Mouse (Mus musculus): ENCODE results near the gene Lrrk1.

Lrrk1 gene

DNA sequence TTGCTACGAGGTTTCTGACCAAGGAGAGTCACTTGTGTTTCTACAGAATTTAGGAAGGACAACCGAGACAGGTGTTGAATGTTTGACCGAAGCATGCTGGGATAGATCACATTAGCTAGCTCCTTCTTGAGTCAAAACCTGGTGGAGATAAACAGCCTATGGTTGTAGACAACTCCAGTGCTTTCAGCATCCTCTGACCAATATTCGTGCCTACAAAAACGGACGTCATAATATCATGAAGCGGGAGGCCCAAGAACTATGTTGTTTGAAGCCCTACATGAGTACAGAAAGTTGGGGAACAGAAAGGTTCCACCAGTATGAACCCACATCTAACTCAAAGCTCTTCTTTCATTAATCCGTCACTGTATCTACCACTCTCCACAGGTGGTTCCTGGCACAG is 3.3 kb downstream of the Lrrk1 start:
- ATAC-seq (ENCODE audit: low TSS enrichment): no peak

DNA sequence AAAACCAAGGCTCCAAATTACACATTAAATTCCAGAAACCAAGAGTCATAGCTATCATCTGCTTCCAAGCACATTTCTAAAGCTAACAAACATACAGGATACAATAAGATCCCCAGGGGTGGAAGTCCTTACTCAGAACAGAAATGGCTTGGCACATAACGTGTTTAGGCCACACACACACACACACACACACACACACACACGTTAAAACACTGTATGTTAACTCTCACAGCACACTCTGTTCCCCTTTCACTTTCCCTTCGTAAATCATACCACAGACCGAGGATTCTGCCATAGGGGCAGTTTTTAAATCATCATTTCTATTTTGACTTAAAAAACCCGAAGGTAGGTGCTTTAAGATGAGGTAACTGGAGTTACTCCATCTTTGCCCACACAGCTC is 3.9 kb downstream of the Lrrk1 start:
- no peak for ATAC-seq (ENCODE audit: low TSS enrichment)

DNA sequence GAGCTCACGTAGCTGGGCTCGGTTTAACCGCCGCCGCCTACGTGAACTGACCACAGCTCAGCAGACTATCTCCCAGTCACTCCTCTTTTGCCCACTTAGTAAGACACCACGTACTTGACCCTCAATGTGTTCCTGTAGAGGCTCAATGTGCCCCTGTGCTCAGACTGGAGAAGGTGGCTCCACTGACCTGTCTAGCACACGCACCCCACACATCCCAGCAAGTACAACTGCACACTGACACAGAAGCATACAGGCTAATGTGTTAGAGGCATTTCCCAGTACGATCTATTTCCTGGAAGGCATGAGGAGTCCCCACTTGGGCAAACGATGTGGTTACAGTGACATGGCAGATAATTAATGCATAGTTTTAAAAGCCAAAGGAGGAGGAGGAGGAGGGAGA is 11.6 kb downstream of the Lrrk1 start:
- no peak for ATAC-seq (ENCODE audit: low TSS enrichment)

DNA sequence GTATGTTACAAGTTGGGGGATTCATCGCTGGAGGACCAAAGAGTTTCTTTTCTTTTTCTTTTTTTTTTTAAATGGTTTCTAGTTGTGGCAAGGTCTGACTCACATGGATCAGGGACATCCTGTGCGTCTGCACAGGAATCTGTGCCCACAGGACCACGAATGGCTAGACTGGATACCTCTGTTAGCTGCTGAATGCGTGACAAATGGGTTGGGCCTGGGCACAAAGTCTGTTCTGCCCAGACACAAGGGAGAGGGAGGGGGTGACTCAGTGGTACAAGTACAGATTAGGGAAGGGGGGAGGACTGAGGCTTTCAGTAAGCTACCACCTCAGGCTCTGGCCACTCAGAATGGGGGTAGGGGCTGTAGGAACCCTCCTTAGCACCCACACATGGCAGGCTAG is 12.4 kb downstream of the Lrrk1 start:
- ATAC-seq (ENCODE audit: low TSS enrichment): no peak

DNA sequence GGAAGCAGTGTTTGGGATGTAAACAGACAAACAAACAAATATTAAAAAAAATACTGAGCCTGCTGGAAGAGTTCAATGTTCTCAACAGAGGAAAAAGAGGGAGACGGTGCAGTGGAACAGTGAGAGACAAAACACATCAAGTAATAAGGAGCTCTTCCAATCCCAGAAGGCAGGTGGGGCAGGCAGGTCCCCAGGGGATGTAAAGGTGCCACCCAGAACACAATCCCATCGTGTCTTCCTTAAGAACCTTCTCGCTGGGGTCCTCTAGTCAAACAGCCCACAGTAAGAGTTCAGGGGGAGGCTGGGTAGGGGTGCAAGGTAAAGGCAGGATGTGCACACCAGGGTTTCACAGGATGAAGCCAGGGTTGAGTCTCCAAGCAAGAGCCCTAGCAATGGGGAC is 14.8 kb downstream of the Lrrk1 start:
- no peak for ATAC-seq (ENCODE audit: low TSS enrichment)

DNA sequence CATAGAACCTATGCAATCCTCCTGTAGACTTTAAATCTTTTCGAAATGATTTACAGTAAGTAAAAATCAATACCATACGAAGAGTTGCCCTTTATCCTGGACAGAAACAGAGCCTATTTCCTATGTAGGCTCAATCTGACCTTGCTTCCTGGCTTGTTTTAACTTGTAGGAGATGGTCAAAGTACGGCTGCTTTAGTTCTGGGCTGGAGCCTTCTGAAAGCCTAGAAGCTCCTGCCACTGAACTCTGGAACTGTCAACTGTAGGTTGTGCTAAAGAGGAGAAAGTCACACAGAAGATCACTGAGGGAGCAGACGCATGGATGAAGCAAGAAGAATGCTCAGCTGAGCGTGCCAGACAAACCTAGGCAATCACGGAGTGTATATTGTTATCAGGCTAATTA is 17.2 kb downstream of the Lrrk1 start:
- ATAC-seq (ENCODE audit: low TSS enrichment): no peak

DNA sequence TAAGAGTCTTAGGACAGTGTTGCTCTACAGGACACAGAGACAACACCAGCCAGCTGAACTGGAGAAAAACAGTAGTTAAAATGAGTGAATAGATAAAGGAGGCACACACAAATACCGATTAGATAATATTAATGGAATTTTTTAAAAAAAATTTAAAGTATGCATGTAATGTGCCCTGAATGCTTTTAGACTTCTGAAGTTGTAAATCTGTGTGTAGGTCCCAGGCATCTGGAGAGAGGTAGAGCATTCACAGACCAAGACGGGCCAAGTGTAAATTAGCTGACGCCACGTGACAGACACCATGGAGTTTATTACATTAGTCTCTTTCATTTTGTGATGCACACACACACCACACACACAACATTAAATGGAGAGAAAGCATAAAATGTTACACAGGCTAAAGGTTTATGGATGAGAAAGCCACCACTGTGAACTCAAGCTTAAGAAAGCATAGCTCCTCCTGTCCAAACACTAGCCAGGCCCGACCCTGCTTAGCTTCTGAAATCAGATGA is 18.2 kb downstream of the Lrrk1 start:
- ATAC-seq (ENCODE audit: low TSS enrichment): no peak

DNA sequence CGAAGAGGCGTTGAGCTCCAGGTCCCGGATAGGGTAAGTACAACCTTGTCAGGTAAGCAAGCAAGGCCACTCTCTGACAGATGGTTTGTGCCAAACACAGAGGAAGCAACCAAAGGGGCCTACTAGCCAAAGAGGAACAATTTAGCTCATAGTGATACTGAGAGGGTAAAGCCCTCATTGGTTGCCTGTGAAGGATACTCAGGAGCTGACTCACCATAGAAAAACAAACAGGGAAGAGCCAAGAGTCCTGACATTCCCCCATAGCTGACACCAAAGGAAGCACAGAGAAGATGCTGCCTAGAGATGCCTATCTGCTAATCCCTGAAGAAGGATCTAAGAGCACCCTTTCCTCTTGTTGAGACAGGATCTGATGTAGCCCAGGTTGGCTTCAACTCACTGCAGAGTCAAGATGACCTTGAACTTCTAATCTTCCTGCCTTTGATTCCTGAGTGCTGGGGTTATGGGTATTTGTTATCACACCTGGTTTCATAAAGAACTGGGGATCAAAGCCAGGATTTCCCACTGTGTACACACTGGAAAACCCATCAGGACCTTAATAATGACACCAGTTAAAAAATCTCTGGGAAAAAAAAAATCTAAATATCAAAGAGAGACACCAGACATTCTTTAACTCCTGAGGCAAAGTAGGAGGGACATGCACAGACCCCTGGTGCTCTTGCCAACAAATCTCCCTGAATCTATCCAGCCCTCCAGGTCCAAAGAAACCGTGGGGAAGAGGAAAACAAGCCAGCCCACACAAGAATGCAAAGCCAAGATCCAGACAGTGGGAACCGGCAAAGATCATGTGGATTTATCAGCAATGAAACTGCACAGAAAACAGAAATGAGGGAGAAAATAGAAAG is 18.8 kb downstream of the Lrrk1 start:
- ATAC-seq (ENCODE audit: low TSS enrichment): no peak

DNA sequence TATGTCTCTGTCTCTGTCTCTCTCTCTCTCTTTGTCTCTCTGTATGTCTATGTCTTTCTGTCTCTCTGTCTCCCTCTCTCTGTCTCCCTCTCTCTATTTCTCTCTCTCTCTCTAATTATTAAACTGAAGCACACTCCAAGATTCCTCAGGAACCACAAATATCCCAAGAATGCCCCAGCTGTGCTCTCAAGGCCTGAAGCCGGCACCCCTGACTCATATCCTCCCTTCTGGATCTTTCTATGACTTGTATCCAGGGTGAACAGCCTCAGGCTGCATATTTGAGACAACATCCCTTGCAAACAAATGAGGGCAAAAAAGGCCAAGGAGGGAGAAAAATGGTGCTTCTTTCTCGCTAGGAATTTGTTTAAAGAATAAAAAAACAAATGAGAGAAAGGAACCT is 22.2 kb downstream of the Lrrk1 start, which contains the start of gene Gm10974:
TSS of gene Gm10974 (plus strand) at position 2 of the 400 bp plus-strand sequence.
- ATAC-seq (ENCODE audit: low TSS enrichment): no peak

DNA sequence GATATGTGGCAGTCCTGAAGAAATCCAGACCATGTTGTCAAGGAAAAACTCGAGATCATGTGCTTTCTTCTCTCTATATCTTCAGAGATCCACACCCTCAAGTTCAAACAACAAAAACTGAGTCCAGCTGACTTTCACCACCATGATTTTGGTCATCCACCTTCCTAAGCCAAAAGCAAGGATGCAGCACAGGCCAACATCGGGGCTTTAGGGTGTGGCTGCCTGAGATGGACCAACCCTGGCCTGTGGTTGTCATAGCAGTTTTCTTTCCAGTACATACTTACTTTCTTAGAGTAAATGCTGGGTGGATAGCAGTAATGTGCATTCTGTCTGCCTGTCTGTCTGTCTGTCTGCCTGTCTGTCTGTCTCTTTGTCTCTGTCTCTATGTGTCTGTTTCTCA is 22.7 kb downstream of the Lrrk1 start:
- no peak for ATAC-seq (ENCODE audit: low TSS enrichment)

DNA sequence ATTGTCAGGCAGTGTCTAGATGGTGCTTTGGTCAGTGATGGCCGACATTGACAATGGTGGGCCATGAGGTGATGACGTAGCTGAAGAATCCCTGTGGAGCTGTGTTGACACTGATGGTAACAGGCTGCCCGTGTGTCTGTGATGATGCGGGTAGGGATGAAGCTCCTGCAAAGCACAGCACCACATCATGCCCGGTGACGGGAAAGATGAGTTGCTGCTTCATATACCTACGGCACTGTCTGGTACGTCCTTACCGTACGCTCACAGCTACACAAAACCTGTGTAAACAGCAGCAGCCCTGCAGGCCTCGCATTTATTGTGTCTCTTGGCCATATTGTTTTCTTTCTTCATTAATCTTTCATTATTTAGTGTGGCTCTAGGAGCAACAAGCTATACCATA is 23.7 kb downstream of the Lrrk1 start:
- no peak for ATAC-seq (ENCODE audit: low TSS enrichment)

DNA sequence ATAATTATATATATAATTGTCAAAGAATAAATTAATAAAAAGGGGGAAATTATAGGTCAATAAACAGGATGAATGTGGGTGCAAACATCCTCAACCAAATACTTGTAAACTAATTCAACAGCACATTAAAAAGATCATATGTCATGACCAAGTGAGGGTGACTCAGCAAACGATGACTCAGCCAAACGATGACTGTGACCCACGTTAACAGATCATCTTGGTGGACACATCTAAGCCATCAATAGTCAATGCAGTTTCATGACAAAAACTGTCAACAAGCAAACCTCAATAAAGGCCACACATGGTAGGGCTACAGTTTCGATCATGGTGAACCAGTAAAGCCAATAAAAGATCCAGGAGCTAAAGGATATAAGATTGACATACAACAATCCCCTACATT is 29.1 kb downstream of the Lrrk1 start:
- no peak for ATAC-seq (ENCODE audit: low TSS enrichment)

DNA sequence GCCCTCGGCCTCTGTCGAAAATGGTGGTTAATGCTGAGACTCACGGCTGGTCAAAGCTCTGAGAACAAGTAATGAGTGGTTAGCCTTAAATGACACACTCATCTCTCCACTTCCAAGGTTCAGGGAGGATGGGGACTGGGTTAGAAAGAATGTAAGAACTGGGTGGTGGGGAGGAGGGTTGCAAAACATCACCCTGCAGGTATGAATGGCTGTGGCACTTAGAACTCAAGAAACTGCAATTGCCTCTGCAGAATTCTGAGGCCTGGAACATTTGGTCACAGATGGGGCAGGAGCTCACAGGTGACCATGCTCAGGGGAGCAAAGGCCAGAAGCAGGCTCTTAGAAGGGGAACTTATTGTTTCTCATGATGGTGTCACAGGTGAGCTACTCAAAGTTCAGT is 29.7 kb downstream of the Lrrk1 start:
- no peak for ATAC-seq (ENCODE audit: low TSS enrichment)

DNA sequence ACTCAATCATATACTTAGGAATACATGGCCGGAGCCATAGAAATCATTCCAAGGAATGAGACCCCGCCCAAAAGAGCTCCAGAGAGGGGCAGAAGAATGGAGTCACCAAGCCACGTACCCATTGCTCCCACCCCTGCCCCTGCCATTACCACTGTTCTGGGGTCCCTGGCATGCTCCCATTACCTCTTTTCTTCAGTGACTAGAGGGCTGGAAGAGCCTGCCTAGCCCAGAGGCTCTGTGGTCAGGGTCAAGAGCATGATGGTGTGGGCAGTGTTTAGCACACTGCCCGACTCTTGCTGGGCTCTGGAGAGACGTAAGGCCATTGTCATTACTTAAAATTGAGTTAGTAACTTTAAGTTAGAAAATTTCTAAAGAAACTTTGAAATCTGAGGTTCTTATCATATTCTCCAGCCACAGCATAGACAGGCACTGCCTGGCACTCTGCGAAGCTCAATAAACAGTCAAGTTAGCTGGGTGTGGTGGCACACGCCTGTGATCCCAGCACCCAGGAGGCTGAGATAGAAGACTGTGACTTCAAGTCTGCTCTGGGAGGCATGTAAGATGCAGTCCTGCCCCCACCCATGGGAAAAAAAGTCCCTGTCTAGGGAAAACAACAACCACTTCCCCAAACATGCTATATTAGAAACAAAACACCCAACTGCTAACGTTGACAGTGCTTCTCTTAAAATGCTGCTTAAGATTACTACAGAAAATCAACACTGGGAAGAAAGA is 32.2 kb downstream of the Lrrk1 start:
- no peak for ATAC-seq (ENCODE audit: low TSS enrichment)

DNA sequence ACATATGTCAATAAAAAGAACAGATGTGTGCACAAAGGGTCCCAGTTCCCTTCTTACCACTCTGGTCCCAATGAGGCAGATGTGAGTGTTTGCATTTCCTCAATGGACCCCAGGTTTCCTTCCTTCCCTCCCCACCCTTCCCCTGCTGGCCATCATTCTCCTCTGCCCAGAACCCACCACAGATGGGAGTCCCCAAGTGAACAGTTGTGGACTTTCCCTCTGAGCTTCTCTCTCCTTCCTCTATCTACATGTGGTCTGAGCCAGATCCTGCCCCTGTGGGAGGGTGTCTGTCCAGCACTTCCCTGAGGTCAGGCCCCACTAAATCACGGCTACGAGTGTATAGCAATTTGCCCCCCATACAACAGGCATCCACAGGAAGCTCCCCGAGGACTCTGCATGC is 33.2 kb downstream of the Lrrk1 start:
- no peak for ATAC-seq (ENCODE audit: low TSS enrichment)

DNA sequence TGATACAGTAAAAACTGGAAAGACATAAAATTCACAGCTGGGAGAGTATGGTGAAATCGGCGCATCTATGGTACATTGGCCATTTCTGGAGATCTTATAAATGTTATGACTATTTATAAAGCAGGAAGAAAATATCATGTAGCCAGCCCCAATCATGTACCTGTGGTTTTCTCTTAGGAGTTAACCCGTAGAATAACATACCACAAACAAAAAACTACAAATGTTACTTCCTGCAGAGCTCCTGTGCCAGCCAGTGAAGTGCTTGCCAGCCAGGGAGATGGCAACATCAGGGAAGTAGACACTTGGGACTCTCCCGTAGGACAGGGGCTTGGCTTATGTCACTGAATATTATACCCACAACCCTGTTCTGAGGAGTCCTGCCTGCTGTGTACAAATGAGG is 37.1 kb downstream of the Lrrk1 start:
- no peak for ATAC-seq (ENCODE audit: low TSS enrichment)

DNA sequence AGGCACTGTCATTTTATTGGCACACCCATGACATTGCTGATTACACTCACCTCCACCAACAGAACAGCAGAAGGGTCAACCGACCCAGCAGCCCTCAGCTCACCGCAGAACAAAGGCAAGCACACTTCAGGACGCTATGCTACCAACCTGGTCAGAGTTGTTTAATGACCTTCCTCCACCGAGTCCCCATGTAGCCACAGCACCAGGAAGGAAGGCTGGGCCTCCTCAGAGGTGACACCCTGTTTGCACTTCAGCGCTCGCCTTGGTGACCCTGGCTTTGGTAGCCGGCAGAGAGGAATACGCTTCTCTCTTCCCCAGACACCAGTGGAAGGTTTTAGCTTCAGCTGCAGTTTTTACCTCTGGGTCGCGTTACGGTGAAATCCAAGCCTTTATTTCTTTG is 38.5 kb downstream of the Lrrk1 start:
- ATAC-seq (ENCODE audit: low TSS enrichment): no peak

DNA sequence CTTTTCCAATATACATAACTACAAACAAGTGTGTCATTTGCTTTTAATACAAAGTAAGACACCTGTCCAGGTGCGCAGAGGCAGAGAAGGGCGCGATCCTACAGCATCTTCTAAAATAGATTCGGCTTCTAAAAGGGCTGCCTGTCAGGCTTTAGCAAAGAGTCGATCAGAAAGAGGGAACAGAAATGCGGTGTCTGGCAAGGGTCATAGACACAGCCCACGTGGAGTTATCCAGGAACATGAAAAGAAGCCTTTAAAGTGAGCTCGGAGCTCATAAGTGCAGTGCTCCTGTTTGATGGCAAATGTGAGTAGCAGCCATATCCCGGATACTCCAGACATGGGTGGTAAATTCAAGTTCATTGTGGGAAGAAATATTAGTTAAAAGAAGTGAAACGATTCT is 39.6 kb downstream of the Lrrk1 start:
- no peak for ATAC-seq (ENCODE audit: low TSS enrichment)

DNA sequence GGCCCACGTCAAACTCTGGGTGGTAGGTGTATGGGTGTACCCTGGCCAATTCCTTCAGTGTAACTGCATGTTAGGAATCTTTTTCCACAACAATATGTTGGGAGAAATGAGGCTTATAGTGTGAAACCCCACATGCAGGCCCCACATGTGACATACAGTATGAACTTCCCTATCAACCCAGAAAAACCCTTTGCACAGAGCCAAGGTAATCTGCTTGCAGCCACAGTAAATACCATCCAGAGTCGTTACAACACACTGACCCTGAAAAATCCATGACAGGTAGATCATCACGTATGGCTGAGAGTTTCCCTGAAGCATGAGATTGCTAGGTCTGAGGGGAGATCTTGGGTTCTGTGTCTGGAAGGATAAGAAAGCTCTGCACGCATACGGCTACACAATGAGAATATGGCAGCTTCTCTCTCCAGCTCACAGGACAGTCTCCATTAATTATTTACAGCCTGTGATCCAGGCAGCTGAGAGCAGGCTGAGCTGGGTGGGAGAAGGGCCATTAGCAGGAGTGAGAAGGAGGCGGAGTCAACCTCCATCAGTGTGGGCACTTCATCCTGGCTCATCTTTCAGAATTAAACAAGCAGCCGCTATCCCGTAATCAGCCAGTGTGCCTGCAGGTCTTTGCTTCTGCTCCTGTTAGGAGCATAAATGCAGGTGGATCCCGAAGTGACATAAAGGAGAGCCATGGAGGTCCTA is 41.0 kb downstream of the Lrrk1 start:
- ATAC-seq (ENCODE audit: low TSS enrichment): no peak

DNA sequence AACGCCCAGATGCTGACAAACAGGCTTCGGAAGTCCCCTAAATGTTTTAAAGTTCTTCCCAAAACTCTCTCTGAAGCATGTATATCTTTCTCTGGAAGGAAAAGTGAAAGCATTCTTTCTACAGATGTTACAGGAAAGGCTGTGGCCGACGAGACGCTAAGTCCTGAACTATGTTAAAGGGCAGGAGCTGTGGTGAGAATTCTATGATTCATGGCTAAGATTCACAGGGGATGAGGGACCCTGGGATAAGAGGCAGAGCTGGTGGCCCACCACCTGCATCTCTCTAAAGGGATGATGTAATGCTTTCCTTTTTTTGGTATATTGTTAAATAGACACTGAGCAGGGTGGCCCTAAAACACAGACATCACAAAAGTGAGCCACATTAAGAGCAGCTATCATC is 44.8 kb downstream of the Lrrk1 start:
- no peak for ATAC-seq (ENCODE audit: low TSS enrichment)

DNA sequence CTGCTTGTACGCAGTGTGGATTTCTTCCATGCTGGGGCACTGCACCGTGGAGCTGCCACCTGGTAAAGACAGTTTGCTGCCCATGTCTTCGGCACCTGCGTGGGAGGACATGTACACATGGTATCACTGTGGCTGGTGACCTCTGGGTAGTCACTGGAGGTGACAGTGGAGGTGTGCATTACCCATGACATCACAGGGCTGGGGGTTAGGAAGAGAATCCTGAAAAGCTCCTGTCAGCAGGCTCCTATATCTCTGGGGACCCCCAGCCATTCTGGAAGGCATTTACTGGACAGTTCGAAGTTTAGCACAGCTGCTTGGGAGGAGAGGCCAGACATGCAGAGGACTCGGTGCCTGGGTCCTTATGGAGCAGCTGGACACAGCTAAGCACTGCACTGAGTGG is 45.3 kb downstream of the Lrrk1 start:
- no peak for ATAC-seq (ENCODE audit: low TSS enrichment)

DNA sequence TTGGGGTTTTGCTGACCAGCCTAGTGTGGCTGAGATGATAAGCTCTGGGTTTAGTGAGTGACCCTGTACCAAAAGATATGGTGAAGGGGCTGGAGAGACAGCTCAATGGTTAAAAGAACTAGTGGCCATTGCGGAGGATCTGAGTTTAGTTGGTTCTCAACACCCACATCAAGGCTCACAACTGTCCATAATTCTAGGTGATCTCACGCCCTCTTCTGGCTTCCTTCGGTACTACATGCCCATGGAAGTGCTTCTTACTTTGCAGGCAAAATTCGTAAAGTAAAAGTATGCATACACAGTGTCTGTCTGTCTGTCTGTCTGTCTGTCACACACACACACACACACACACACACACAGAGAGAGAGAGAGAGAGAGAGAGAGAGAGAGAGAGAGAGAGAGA is 45.8 kb downstream of the Lrrk1 start:
- ATAC-seq (ENCODE audit: low TSS enrichment): no peak

DNA sequence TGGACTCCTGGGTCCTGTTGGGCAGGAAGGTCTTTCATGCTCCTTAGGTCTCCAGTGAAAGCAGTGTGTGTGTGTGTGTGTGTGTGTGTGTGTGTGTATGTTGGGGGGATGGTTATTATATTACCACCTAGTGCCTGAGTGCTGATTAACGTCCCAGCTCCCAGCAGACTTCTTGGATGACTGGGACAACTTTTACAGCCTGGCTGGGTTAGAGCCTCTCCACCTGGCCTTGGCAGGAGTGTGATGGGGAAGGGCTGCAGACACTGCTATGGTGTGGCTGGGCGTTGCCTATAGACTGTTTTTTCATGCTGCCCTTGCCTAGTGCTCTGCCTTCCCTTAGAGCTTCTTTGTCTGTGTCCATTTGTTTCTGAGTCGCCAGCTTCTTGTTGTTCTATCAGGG is 48.1 kb downstream of the Lrrk1 start:
- ATAC-seq (ENCODE audit: low TSS enrichment): no peak

All from frontal cortex, adult (tissue).